Comparison of ENCODE assay signal across 19 mouse cellular contexts in the genomic region with DNA sequence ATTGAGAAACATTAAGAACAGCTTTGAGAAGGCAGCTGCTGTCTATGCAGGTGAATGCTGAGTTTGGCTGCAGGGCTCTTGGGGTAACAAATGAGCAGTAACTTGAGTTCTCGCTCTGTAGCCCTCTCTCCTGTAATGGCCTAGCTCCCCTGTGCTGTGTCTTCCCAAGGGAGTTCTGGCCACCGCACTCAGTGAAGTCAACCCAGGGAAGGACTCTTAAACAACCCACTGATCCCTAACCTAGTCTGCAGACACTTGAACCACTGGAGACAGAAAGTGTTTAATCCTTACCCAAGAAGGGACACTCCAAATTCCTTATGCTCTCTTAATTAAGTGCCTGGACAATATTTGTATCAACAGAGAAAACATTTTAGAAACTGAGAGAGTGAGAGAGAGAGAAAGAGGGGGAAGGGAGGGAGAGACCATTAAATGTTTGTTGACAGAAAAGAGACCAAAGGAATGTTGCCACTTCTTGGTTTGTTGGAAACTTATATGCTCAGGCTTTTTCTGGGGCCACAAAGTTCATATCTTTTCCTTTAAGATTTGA.
A peak's percentile ranks its signal among the peaks of the same experiment; 100 is the strongest.
DNase-seq lines count a peak whose midpoint lies in the region; ATAC-seq lines count a peak whose summit lies in the region.
"Had no signal": no experiment of that assay in that cellular context is flagged by ENCODE, and none has a peak within 500 bp of the region (broad histone marks: within the 10 kb centered on the region; RNA-seq: fewer than 3 reads in every experiment).

No protein-coding gene starts in this region.

- WGBS in lung, embryonic 15.5 days = 40% methylated on average over 2 of the region's 2 CpGs
- WGBS in stomach, embryonic 16.5 days = 70% methylated on average over 2 of the region's 2 CpGs

- H3K36me3 ChIP-seq in lung, embryonic 15.5 days = no peaks in the 10 kb centered on the region
- H3K36me3 ChIP-seq in stomach, embryonic 16.5 days (ENCODE audit: control insufficient read depth, insufficient read depth, low read length) = no peaks in the 10 kb centered on the region
- H3K36me3 ChIP-seq: forebrain, embryonic 15.5 days; heart, embryonic 13.5 days; hindbrain, embryonic 15.5 days had no signal

- no peaks in the 10 kb centered on the region for H3K9me3 ChIP-seq in lung, embryonic 15.5 days
- no peaks in the 10 kb centered on the region for H3K9me3 ChIP-seq in stomach, embryonic 16.5 days (replicated peaks; ENCODE audit: control insufficient read depth, low read length)
- H3K9me3 ChIP-seq: forebrain, embryonic 15.5 days; heart, embryonic 13.5 days; hindbrain, embryonic 15.5 days had no signal

- H3K4me3 ChIP-seq in lung, embryonic 15.5 days = no peak overlapping the region
- H3K4me3 ChIP-seq in stomach, embryonic 16.5 days (replicated peaks; ENCODE audit: low read length) = no peak overlapping the region
- H3K4me3 ChIP-seq: erythroblast, embryonic 14.5 days; forebrain, embryonic 15.5 days; heart, embryonic 13.5 days; hindbrain, embryonic 15.5 days had no signal

- H3K4me2 ChIP-seq in lung, embryonic 15.5 days = no peak overlapping the region
- no peak overlapping the region for H3K4me2 ChIP-seq in stomach, embryonic 16.5 days (ENCODE audit: low read depth, low read length)
- H3K4me2 ChIP-seq: forebrain, embryonic 15.5 days; heart, embryonic 13.5 days; hindbrain, embryonic 15.5 days had no signal

- H3K27me3 ChIP-seq in lung, embryonic 15.5 days = no peaks in the 10 kb centered on the region
- no peaks in the 10 kb centered on the region for H3K27me3 ChIP-seq in stomach, embryonic 16.5 days (ENCODE audit: control insufficient read depth, insufficient read depth, low read length)
- H3K27me3 ChIP-seq: CH12.LX; forebrain, embryonic 15.5 days; heart, embryonic 13.5 days; hindbrain, embryonic 15.5 days; Patski had no signal

- ATAC-seq in lung, embryonic 15.5 days (ENCODE audit: borderline replicate concordance, extremely low read depth, low FRiP score, low TSS enrichment) = peak; percentile 70
- no peak for ATAC-seq in stomach, embryonic 16.5 days (ENCODE audit: insufficient read depth, low FRiP score)
- ATAC-seq in monocyte, adult 5-6 weeks (replicated peaks; ENCODE audit: insufficient number of reproducible peaks, low FRiP score, low TSS enrichment, poor library complexity, severe bottlenecking) = no peak
- ATAC-seq: activated CD4-positive, CD25-positive, alpha-beta regulatory T cell, adult 4 months; forebrain, embryonic 15.5 days; Patski had no signal

- H3K9ac ChIP-seq in lung, embryonic 15.5 days = no peak overlapping the region
- H3K9ac ChIP-seq in stomach, embryonic 16.5 days (ENCODE audit: low read length) = no peak overlapping the region
- H3K9ac ChIP-seq: forebrain, embryonic 15.5 days; heart, embryonic 13.5 days; hindbrain, embryonic 15.5 days had no signal

- H3K27ac ChIP-seq in lung, embryonic 15.5 days = peak overlapping the region; percentile 21; the same call in 1 of the 2 replicates
- peak overlapping the region; percentile 62; the same call in 1 of the 2 replicates for H3K27ac ChIP-seq in stomach, embryonic 16.5 days (ENCODE audit: low read length)
- H3K27ac ChIP-seq: forebrain, embryonic 15.5 days; heart, embryonic 13.5 days; hindbrain, embryonic 15.5 days had no signal

- peaks cover 23% of the 10 kb centered on the region for H3K4me1 ChIP-seq in lung, embryonic 15.5 days
- peaks cover 11% of the 10 kb centered on the region for H3K4me1 ChIP-seq in stomach, embryonic 16.5 days (ENCODE audit: control insufficient read depth, insufficient read depth, low read length)
- H3K4me1 ChIP-seq: forebrain, embryonic 15.5 days; hindbrain, embryonic 15.5 days had no signal

- peak; percentile 71 for DNase-seq in heart, adult 11 months
- DNase-seq in heart, adult 18-20 months = no peak
- DNase-seq in lung, postnatal 14 days = no peak
- peak; percentile 28 for DNase-seq in lung, postnatal 10 days
- no peak for DNase-seq in urinary bladder, adult 18-20 months (ENCODE audit: low spot score in 2 of 2)
- DNase-seq: adrenal gland, postnatal 25 days; cerebellum, adult 18-20 months; cerebellum, postnatal 36 days; heart, postnatal 36 days had no signal

Comparison
In these comparisons a context has a peak if more than half of its experiments do, and no peak if none do; other contexts are left out.
1. DNase-seq: peak in heart, adult 11 months (single experiment) and lung, postnatal 10 days (single experiment); none in heart, adult 18-20 months (0 of 2), lung, postnatal 14 days (single experiment) and urinary bladder, adult 18-20 months (0 of 2).